Mouse (Mus musculus): ENCODE measurements around the gene Foxn3.

- TF ChIP-seq CTCF (IDR thresholded peaks at IDR 0.05; ENCODE audit: extremely low read depth, insufficient read depth, insufficient read length, insufficient replicate concordance) (no peak), POLR2A (IDR thresholded peaks at IDR 0.05; ENCODE audit: low read depth, low read length) (no peak)
Measured at GRCm38 (mm10) chr12:99540201-99540600, 23.2 kb downstream of the Foxn3 start.

Measured in spleen, adult 2 months (tissue).